Comparison of ENCODE assay signal across 12 mouse cellular contexts in the genomic region with DNA sequence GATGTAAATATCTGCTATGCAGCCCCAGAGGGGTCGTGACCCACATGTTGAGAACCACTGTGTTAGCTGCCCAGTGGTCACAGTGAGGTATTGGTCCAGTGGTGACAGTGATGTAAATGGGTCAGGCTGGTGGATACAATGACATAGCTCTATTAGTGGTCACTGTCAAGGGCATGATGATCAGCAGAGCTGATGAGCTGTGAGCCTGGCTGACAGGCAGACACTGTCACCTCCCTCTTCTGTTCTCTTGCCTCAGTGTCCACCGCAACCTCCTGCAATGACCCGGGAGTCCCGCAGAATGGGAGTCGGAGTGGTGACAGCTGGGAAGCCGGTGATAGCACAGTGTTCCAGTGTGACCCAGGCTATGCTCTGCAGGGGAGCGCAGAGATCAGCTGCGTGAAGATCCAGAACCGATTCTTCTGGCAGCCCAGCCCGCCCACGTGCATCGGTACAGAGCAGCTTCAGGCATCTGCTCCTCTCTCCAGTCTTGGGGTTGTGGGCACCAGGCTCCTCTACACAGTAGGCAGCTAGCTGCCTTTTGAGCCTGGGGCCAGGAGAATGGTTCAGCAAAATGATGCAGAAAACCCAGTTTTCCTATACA.
DNase-seq lines count a peak whose midpoint lies in the region; ATAC-seq lines count a peak whose summit lies in the region.
"Had no signal": no experiment of that assay in that cellular context is flagged by ENCODE, and none has a peak within 500 bp of the region (broad histone marks: within the 10 kb centered on the region; RNA-seq: fewer than 3 reads in every experiment).

No protein-coding gene starts in this region.

- peak; percentile 20 to 23 for DNase-seq in cerebellum, adult 18-20 months
- no peak for DNase-seq in cerebellum, adult 11 months
- peak; percentile 81 for DNase-seq in brain, adult 2 months (ENCODE audit: low read depth, low spot score)
- peak; percentile 54 to 84 for DNase-seq in frontal cortex, postnatal 36 days (ENCODE audit: low spot score in 2 of 2)
- DNase-seq in kidney, adult 9 months = no peak
- DNase-seq in adrenal gland, postnatal 14 days = no peak
- DNase-seq: adrenal gland, postnatal 25 days; kidney, adult 18-20 months; lung, postnatal 10 days; thymus, adult 2 months had no signal

- peak; percentile 11; the same call in 1 of the 2 replicates for ATAC-seq in neutrophil, adult 5-6 weeks (ENCODE audit: extremely low read depth, insufficient number of reproducible peaks, low FRiP score, poor library complexity, severe bottlenecking)
- ATAC-seq in CD4-positive, CD25-positive, alpha-beta regulatory T cell, adult 4 months = no peak

Comparison
In these comparisons a context has a peak if more than half of its experiments do, and no peak if none do; other contexts are left out.
1. DNase-seq: peak in cerebellum, adult 18-20 months (2 of 2), brain, adult 2 months (single experiment) and frontal cortex, postnatal 36 days (2 of 2); none in cerebellum, adult 11 months (single experiment), kidney, adult 9 months (single experiment) and adrenal gland, postnatal 14 days (single experiment).